Mouse (Mus musculus) megakaryocyte, embryonic 14.5 days (primary cell): ENCODE results near the gene Slc22a23.

ENCODE experiments used
- FLI1 ChIP-seq: IDR thresholded peaks from 2 replicates; pipeline ENCODE4 v1.6.1; 2012; ENCODE audit warnings: low read length, inconsistent platforms, mixed read lengths
- GATA1 ChIP-seq: IDR thresholded peaks from 3 replicates; pipeline ENCODE4 v1.6.1; 2012; ENCODE audit warnings: mixed read lengths, low read length, inconsistent platforms, borderline replicate concordance

DNA sequence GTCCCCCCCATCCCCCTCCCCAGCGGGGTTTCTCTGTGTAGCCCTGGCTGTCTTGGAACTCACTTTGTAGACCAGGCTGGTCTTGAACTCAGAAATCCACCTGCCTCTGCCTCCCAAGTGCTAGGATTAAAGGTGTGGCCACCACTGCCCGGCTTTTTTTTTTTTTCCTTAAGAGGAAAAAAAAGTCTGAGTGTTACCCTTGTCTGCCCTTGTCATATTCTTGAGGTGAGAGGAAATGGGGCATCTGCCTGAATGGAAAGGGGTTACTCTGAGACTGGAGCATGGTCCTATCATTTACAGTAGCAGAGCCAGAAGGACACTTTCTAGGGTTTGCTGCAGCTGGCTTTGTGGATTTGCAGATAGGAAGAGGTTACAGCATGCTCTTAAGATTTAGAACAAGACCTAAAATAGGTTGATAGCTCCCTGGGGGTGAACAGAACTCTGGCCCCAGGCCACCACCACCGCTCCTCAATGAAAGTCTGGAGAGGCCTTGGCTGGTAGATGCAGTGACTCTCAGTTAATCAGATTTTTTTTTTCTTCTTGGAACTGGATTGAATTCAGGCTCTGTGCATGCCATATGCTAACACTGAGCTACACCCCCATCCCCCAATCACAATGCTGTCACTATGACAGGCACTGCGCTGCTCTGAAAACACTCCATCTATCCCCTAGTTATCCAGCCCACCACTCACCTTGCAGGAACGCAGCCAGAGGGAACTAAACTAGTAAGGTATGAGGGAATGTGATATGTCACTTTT, 191.5 kb downstream of the Slc22a23 start:
- no peak for TF ChIP-seq GATA1
- TF ChIP-seq FLI1 = no peak
